Mouse (Mus musculus): ENCODE data around the gene Tas2r120. TPM values are rescaled to one million over a fixed set of nuclear protein-coding genes. Genes with fewer than 3 reads are reported as not detected.

The Tas2r120 gene
- not detected in 2 replicates for polyA plus RNA-seq (2012; rRNA removed)

GRCm38 (mm10) chr6:132656653-132657052 is at the start of gene Tas2r120:
TSS of gene Tas2r120 (plus strand) at chr6:132656953.

DNA sequence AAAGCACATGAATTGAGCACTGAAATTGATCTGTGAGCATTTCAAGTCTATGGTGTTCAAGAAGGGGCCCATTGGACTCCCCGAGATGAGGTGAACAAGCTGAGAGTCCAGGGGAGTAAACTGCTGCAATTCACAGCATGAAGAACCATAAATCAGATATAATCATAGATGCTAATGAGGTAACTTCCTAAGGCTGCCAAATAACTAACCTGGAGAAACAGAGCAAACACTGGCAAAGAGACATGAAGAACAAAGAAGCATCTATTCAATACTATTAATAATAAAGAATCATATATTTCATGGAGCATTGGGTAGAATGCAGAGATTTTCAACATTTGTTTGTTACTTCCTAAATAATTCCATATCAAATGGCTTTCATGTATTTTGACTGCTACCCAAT is 5.3 kb upstream of the Tas2r120 start, which contains the start of gene A630073D07Rik:
Gene A630073D07Rik, minus strand, starts transcription at position 101 of the 400 bp plus-strand sequence.

GRCm38 (mm10) chr6:132700907-132701306 is 44.2 kb downstream of the Tas2r120 start, which contains the start of gene Tas2r121:
TSS of gene Tas2r121 (minus strand) at chr6:132701007.

Other genes starting within 250 kb of the Tas2r120 start
- gene Prh1, start 87.1 kb upstream of the Tas2r120 start, polyA plus RNA-seq (2012; rRNA removed) = not detected in 2 replicates
- not detected in 2 replicates for gene Prp2, start 61.0 kb upstream of the Tas2r120 start, polyA plus RNA-seq (2012; rRNA removed)
- gene A630073D07Rik, start 5.4 kb upstream of the Tas2r120 start, polyA plus RNA-seq (2012; rRNA removed) = not detected in 2 replicates
- gene Tas2r121, start 44.1 kb downstream of the Tas2r120 start, polyA plus RNA-seq (2012; rRNA removed) = not detected in 2 replicates
- gene Tas2r122, start 55.0 kb downstream of the Tas2r120 start, polyA plus RNA-seq (2012; rRNA removed) = not detected in 2 replicates
- gene Tas2r115, start 81.1 kb downstream of the Tas2r120 start, polyA plus RNA-seq (2012; rRNA removed) = not detected in 2 replicates
- not detected in 2 replicates for gene Tas2r124, start 97.8 kb downstream of the Tas2r120 start, polyA plus RNA-seq (2012; rRNA removed)
- not detected in 2 replicates for gene Tas2r102, start 105.2 kb downstream of the Tas2r120 start, polyA plus RNA-seq (2012; rRNA removed)
- not detected in 2 replicates for gene Tas2r136, start 121.2 kb downstream of the Tas2r120 start, polyA plus RNA-seq (2012; rRNA removed)
- gene Tas2r117, start 145.9 kb downstream of the Tas2r120 start, polyA plus RNA-seq (2012; rRNA removed) = not detected in 2 replicates
- not detected in 2 replicates for gene Tas2r123, start 190.2 kb downstream of the Tas2r120 start, polyA plus RNA-seq (2012; rRNA removed)
- gene Tas2r116, start 198.5 kb downstream of the Tas2r120 start, polyA plus RNA-seq (2012; rRNA removed) = not detected in 2 replicates
- gene Tas2r110, start 211.1 kb downstream of the Tas2r120 start, polyA plus RNA-seq (2012; rRNA removed) = not detected in 2 replicates
- not detected in 2 replicates for gene Tas2r113, start 236.1 kb downstream of the Tas2r120 start, polyA plus RNA-seq (2012; rRNA removed)